Mouse (Mus musculus): ENCODE measurements around the gene Fbxw8. TPM values are rescaled to one million over a fixed set of nuclear protein-coding genes. Genes with fewer than 3 reads are reported as not detected.
A peak's percentile ranks its signal among the peaks of the same experiment; 100 is the strongest.

Gene Fbxw8
- polyA plus RNA-seq, 1 experiment from 2014 or later = 8.1 TPM

DNA sequence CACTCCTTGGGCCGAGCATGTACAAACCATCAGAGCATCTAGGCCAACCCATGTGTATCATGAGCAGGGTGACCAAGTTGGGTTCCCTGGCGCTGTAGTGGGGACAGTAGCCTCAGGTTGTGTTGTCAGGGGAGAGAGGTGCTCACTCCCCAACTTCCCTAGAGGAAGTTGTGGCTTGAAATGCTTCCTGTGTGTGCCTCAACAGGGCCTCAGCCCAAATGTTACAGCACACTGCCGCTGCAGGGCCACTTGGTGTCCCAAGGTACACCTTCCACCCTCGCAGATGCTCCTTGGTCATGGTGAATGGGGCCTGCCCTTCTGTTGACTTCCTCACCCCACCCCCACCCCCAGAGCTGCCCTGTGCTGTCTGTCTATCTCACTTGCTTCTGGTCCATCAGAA lies 106.9 kb downstream of the Fbxw8 start:
- DNase-seq (ENCODE audit: low spot score) = peak; percentile 38

DNA sequence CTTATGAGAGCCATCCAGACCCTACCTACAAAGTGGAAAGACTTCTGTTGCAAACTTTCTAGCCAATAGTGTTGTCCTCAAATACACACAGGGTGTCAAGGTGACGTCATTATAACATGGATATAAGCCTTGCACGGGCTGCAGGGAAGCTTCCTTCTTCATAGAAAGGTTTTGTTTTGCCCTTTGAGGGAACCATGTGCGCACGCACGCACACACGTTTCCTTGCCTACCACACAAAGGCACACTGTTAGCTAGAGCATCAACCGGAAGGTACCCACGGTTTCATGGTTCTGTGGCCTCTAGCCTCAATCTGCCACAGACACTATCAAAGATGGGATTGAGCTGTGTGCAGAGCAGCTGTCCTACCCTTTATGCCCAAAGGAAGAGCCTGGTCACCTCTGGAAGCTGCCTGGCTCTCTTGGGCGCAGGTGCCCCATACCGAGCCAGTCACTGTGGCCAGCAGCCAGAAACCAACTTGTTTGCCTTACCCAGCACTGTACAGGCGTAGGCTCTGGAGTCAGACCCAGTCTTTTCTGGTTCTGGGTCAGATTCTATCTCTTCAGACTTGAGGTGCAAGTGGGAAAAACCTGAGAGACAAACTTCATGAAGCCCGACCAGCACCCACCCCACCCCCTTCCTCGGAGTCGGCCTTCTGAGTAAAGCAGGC lies 108.0 kb downstream of the Fbxw8 start:
- peak; percentile 11 for DNase-seq (ENCODE audit: low spot score)

DNA sequence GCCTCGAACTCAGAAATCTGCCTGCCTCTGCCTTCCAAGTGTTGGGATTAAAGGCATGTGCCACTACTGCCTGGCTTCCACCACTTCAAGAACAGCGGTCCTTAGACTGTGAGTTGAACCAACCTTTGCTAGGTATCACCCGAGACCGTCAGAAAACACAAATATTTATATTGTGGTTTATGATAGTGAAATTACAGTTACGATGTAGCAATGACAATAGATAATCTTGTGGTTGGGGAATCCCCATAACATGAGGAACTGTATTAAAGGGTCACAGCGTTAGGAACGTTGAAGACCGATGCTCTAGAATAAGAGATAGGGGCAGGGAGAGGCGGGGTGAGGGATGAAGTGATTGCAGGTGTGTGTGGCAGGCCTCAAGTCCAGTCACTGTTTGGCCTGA lies 109.9 kb downstream of the Fbxw8 start:
- no peak for DNase-seq (ENCODE audit: low spot score)

DNA sequence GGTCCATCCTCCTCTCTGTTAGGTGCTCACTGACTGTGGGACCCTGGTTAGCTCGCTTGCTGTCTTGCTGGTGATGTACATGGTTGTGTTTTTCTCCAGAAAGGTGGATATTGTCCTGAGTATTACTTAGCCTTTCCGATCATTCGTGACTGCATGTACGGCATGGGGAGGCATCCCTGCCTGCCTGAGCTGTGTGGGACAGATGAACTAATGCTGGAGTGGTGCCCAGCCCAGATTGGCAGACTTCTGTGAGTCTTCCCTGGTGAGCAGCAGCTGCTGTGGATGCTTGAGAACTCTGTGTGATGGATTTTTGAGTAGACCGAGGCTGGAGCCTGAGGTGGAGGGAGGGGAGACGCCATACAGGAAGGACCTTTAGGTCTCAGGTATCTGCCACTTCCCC lies 110.4 kb downstream of the Fbxw8 start:
- DNase-seq (ENCODE audit: low spot score) = no peak

DNA sequence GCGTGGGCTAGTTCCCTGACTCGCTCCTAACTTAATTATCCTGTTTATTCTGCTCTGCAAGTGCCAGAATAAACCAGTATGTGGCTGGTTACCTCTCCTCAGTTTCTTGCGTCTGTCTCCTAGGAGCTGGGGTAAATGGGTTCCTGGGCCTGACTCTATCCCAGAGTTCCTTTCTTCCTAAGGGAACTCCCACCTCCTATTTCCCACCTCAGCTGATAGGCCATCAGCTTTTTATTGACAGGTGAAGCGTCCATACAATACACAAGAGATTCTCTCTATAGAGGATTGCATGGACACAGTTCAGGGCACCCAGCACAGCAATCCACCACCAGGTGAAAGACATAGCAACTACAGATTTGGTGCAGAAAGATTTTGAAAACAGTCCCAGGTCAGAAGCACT lies 111.5 kb downstream of the Fbxw8 start:
- no peak for DNase-seq (ENCODE audit: low spot score)

DNA sequence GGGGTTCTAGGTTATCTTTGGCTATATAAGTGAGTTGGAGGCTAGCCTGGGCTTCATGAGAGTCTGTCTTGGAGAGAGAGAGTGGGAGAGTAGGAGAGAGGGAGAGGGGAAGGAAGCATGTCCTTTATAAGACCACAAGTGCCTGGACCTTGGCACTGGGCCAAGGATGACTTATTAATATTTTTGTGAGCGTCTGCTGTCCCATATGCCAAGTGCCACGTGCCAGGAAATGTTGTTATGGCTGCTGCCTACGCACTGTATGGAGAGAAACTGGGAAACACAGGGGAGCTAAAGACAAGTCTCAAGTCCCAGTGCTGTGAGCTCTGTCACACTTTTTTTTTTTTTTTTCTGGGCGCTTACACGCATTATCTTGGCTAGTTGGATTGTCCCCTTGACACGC lies 112.7 kb downstream of the Fbxw8 start:
- DNase-seq (ENCODE audit: low spot score) = no peak

DNA sequence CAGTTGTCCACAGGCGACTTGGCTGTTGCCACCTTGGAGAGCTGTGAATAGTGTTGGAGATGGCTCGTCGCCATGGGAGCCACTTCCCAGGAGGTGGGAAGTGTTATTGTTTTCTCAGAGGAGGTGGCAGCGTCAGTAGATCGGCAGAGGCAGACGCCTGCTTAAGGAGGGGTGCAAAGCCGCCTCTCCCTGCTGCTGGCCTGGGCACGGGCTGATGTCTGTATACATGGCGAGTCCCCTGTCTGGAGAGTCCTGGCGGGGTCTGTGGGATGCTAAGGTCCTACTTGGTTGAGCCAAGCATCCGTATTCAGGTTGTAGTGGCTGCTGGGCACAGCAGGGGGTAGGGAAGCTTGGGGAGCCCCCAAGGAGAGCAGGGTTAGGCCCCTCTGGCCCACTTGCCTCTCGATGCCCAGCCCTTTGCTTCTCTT lies 116.0 kb downstream of the Fbxw8 start:
- no peak for DNase-seq (ENCODE audit: low spot score)

DNA sequence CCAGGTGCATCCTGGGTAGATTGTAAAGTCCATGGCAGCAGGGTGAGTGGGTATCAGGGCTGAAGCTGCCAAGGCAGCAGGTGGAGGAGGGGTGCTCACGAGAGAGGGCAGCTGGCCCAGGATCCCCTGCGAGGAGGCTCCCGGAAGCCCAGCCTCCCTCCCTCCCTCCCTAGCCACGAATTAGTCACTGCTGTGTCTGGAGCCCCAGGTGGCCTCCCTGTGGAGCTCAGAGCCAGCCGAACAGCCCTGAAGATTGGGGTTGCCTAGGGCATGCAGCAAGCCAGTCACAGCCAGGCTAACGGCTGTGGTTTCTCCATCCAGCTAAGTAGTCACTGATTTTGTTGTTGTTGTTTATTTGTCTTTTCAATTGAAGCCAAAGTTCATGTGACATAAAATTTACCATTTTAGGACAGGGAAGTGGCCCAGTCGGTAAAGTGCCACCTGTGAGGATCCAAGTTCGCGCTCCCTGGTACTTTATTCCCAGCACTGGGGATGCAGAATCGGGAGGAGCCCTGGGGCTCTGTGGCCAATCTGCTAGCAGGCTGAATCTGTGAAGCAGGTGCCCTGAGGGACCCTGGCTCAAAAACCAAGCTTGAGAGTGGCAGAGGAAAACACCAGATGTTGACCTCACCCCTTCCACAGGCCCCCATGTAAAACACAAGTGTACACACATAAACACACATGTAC lies 117.3 kb downstream of the Fbxw8 start:
- peak; percentile 87 for DNase-seq (ENCODE audit: low spot score)

DNA sequence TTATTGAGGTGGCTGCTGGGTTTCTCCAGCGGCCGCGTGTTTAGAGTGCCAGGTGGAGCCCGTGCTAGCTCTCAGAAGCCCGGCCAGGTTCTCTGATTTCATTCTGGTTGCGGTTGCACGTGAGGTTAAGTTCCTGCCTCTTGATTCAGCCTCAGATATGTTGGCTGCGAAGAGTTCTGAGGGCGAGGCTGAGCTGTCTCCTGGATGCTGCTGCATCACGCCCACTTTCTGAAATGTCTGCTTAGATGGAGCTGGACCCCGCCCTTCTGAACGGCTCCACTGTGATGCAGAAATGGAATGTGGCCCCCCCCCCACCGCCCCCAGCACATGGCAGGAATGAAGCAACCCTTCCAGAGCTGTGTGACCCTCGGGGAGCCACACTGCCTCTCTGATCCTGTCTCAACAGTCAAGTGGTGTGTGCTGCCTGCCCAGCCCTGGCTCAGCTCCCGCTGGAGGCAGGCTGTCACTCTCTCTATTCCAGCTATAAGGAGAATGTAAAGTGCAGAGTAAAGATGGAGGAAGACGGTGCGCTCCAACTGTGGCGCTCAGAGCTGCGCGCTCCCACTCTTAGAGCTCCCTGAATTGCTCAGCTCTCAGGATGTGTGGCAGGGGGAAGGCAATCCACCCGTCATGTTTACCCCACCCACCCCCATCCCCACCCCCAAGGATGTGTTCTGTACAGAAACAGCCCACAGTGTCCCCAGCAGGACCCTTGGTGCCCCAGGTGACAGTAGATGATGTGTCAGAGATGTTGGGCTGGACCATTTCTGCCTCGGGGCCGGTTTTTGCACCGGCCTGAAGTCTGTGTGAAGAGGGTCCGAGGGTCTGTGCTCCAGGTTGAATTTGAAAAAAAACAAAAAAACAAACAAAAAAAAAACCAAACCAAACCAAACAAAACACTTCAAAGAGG lies 118.1 kb downstream of the Fbxw8 start:
- peak; percentile 78 for DNase-seq (ENCODE audit: low spot score)

DNA sequence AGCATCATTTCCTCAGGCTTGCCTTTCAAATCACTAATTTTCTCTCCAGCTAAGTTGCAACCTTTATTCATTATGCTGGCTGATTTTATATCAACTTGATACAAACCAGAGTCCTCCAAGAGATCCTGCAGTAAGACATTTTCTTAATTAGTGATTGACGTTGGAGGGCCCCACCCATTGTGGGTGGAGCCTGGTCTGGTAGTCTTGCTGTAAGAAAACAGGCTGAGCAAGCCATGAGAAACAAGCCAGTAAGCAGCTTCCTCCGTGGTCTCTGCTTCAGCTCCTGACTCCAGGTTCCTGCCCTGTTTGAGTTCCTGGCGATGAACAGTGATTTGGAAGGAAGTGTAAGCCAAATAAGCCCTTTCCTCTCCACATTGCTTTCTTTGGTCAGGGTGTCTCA lies 119.5 kb downstream of the Fbxw8 start:
- no peak for DNase-seq (ENCODE audit: low spot score)

DNA sequence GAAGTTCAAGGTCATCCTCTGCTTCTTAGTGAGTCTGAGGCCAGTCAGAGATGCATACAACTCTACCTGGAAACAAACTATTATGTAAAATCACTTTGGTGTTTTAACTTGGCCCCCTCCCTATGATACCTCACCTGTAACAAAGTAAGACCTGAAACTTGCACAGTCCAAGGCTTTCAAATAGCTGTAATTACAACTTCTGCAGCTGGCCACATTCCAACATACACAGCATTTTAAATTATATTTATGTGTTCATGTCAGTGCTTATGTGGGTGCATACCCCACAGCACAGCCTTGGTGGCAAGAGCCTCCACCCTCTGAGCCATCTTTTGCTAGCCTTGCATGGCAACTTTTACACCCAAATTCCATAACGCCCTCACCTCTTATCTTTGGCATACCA lies 120.6 kb downstream of the Fbxw8 start:
- no peak for DNase-seq (ENCODE audit: low spot score)

DNA sequence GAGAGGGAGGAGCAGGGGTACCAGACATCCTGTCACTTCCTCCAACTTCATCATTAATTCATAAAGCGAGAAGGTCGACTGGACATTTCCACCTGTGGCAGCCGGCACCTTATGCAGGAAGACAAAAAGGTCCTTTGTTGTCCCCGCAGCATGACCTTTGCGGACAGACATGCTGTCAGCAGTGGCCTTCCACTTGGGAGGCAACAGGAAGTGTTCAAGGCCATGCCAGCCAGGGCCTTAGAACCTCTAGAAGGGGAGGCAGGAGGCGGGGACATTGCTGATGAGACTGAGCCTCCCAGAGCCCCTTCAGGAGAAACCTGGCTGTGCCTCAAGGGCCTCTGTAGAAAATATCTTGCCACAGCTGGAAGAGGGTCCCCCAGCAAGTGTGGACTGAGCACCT lies 121.5 kb downstream of the Fbxw8 start:
- DNase-seq (ENCODE audit: low spot score) = no peak

DNA sequence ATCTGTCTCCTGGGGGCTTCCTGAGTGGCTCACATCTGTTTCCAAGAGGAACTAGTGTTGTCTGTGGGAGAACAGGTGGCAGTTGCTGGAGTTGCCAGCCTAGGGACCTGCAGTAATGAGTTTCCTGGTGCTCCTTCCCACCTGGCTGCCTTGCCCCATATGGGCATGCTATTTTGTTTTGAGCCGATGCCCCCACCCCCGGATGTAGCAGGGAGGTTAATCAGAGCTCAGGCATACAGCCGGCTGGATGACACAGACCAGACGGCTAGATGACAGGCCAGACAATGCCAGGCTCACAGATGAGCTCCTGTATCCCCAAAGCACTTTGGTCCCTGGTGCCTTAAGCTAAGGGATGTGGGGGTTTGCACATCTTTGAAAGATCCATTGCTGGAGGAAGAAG lies 121.9 kb downstream of the Fbxw8 start:
- DNase-seq (ENCODE audit: low spot score) = no peak

DNA sequence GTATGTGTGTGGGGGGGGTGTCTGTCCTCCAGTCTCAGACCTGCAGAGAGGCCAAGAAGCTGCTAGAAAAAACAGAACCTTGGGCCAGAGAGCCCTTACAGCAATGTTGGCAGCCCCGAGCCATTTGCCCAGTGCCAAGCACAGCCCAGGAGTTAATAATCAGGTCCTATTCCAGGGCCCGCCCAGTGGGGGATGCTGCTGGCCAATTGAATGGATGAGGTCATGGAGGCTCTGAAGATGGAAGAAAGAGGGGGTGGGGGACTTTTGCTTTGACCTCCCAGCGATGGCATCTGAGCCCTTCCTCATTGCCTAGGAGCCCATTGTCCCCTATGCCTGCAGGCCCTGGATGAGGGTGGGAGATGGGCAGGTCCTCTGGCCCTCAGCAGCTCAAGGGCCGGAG lies 123.8 kb downstream of the Fbxw8 start:
- no peak for DNase-seq (ENCODE audit: low spot score)

DNA sequence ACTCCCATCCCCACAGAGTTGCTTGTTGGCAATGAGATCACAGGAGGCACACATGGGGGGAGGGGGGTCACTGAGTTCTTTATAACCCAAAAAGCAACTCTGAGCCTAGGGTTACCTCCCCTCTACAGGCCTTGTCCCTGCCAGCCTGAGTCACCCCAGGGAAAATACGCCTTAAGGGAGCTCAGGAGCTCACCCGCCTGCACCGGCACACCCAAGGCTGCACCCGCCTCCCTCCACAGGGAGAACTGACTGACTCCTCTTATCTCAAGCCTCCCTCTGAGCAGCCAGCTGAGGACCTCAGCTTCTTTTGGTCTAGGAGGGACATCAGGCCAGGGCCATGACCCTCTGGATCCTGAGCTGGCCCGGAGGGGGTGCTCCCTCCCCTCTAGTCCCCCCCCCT lies 124.2 kb downstream of the Fbxw8 start:
- no peak for DNase-seq (ENCODE audit: low spot score)

DNA sequence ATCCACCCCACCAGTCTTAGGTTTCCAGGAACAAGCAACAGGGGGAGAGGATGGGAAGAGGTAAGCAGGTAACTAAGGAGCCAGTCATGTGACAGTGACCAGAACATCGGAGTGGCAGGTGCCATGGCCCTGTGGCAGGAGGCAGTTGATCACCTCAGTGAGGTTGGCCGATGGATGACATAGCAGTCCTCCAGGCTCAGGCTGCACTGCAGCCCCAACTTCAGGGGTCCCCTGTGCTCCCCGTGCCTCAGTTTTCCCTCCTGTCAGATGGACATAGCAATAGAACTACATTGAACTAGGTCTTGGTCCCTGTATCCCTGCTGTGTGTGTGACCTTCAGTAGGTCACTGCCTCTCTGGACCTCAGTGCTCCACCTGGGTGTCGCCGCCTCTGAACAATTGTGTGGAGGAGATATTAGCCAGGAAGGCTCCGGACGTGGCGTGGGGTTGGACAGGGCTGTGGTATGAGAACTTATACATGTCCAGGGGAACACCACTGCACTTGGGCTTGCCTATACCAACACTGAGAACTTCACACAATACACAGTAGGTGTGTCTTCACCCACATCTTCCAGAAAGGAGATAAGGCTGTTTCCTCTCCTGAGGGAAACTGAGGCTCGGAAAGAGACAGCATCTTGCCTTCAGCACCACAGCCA lies 125.1 kb downstream of the Fbxw8 start:
- no peak for DNase-seq (ENCODE audit: low spot score)

DNA sequence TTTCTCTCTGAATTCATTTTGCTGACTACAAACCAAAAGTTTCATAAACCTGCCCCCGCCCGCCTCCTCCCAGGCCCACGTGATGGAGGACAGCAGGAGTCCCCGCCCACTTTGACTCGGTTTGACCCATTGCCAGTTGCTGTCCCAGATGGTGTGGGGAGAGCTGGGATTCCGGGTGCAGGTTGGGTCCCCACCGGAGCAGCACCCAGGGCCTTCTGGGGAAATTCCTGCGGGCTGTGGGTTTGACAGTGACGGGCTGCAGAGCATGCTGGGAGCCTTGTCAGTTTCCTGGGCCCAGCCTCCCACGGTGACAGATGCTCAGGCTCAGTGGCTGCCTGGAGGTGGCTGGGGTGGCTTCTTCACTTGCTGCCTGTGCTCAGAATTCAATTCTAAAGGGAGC lies 125.8 kb downstream of the Fbxw8 start:
- peak; percentile 78 for DNase-seq (ENCODE audit: low spot score)

DNA sequence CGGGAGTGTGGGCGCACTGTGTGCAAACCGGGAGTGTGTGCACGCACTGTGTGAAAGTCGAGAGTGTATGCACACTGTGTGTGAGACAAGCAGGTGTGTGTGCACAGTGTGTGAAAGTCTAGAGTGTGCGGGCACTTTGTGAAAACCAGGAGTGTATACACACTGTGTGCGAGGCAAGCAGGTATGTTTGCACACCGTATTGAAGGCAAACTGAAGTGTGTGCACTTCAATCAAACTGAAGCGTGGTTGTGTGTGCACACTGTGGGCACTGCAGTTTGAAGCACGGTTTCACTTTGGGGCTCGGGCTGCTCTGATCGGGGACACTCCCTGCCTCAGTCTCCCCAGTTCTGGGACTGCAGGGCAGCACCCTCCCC lies 126.2 kb downstream of the Fbxw8 start:
- DNase-seq (ENCODE audit: low spot score) = peak; percentile 36

DNA sequence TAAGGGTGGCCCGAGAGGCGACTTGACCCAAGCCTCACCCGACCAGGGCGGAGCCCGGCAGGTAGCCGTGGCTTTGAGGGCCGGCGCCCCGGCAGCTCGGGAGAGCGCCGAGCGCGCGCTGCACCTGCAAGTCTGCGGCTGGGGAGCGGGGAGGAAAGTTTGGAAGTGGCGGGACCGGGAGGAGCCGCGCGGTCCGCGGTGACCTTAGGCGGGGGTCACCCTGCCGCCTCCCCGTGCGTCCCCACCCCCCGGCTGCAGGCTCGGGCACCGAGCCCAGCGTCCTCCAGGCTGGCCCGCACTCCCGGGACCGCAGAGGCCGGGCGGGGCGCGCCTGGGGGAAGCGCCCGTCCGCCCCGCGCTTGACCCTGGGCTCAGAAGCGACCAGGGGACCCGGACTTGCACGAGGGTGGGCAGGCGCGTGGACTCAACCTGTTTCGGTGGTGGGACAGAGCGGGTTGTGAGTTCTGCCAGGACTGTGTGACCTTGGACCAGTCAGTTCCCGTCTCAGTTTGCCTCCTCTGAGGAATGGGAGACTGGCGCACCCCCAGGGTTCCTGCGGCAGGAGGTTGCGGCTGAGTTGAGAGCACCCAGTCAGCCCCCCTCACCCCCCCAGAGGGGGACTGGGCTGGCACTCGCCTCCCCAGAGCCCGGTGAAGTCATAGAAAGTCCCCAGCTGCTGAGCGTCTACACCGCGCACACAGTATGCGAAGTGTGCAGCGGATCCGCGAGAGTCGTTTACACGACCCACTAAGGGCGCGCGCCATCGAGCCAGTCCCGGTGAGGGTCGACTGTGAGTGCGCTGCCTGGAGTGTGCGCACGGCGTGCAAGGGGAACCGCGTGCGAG lies 126.9 kb downstream of the Fbxw8 start:
- DNase-seq (ENCODE audit: low spot score) = peak; percentile 32

DNA sequence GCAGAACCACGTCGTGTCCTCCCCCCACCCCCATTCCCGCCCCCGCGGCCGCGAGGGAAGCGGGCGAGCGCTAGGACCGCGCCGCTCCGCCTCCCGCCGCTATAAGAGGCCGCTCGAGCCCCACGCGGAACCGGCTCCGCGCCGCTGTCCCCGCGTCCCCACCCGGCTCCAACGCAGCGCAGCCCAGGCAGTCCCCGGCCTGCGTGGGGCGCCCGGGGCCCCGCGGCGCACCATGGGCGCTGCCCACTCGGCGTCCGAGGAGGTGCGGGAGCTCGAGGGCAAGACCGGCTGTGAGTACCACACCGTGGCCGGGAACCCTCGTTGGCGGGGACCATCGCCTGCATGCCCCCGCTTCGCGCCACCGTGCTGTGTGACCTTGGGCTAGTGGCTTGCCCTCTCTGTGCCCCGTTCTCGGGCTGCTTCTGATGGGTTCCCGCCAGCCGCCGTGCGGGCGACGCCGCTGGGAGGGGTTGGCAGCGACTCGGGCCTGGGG lies 127.5 kb downstream of the Fbxw8 start, which contains the start of gene Tesc:
Gene Tesc (plus strand): TSS at position 46 of the 493 bp plus-strand sequence.
- peak; percentile 18 for DNase-seq (ENCODE audit: low spot score)

All from thymus, postnatal 0 days (tissue).